Mouse (Mus musculus): Measurements from ENCODE around the gene Cep250. TPM values are rescaled to one million over a fixed set of nuclear protein-coding genes. Genes with fewer than 3 reads are reported as not detected.

The Cep250 gene
- polyA plus RNA-seq, 1 experiment from 2014 or later: 17.6 TPM

- Histone ChIP-seq H3K4me2 (ENCODE audit: low read depth, low read length) (no peak overlapping the region), H3K36me3 (ENCODE audit: control insufficient read depth, insufficient read depth, low read length) (no peaks in the 10 kb centered on the region), H3K9me3 (ENCODE audit: control insufficient read depth, low read length) (no peaks in the 10 kb centered on the region), H3K27ac (ENCODE audit: low read length) (no peak overlapping the region), H3K27me3 (ENCODE audit: control insufficient read depth, insufficient read depth, low read depth, low read length) (peaks cover 7% of the 10 kb centered on the region), H3K9ac (ENCODE audit: low read length) (no peak overlapping the region), H3K4me1 (replicated peaks; ENCODE audit: control insufficient read depth, insufficient read depth, low read length) (peaks cover 6% of the 10 kb centered on the region; the same call in 1 of the 2 replicates), H3K4me3 (ENCODE audit: low read length) (no peak overlapping the region)
- ATAC-seq (ENCODE audit: low read depth): no peak
These were observed 4.3 kb upstream of the Cep250 start for GRCm38 (mm10) chr2:155952006-155952405.

GRCm38 (mm10) chr2:155959981-155960380 is 3.7 kb downstream of the Cep250 start:
- H3K4me1 ChIP-seq (replicated peaks; ENCODE audit: control insufficient read depth, insufficient read depth, low read length): peaks cover 4% of the 10 kb centered on the region
- ATAC-seq (ENCODE audit: low read depth): no peak
- H3K4me2 ChIP-seq (ENCODE audit: low read depth, low read length): no peak overlapping the region
- H3K36me3 ChIP-seq (ENCODE audit: control insufficient read depth, insufficient read depth, low read length): peaks cover 16% of the 10 kb centered on the region
- no peaks in the 10 kb centered on the region for H3K27me3 ChIP-seq (ENCODE audit: control insufficient read depth, insufficient read depth, low read depth, low read length)
- H3K9me3 ChIP-seq (ENCODE audit: control insufficient read depth, low read length): no peaks in the 10 kb centered on the region
- WGBS: 69% methylated on average over 5 of the region's 5 CpGs
- H3K4me3 ChIP-seq (ENCODE audit: low read length): no peak overlapping the region
- no peak overlapping the region for H3K27ac ChIP-seq (ENCODE audit: low read length)
- H3K9ac ChIP-seq (ENCODE audit: low read length): no peak overlapping the region

- WGBS: 82% methylated on average over 10 of the region's 10 CpGs
- no peak overlapping the region for H3K9ac ChIP-seq (ENCODE audit: low read length)
- H3K9me3 ChIP-seq (ENCODE audit: control insufficient read depth, low read length): no peaks in the 10 kb centered on the region
- peaks cover 4% of the 10 kb centered on the region for H3K4me1 ChIP-seq (replicated peaks; ENCODE audit: control insufficient read depth, insufficient read depth, low read length)
- no peak overlapping the region for H3K4me3 ChIP-seq (ENCODE audit: low read length)
- H3K27me3 ChIP-seq (ENCODE audit: control insufficient read depth, insufficient read depth, low read depth, low read length): no peaks in the 10 kb centered on the region
- peaks cover 27% of the 10 kb centered on the region for H3K36me3 ChIP-seq (ENCODE audit: control insufficient read depth, insufficient read depth, low read length)
- no peak overlapping the region for H3K27ac ChIP-seq (ENCODE audit: low read length)
- no peak overlapping the region for H3K4me2 ChIP-seq (ENCODE audit: low read depth, low read length)
- ATAC-seq (ENCODE audit: low read depth): no peak
These were observed 5.6 kb downstream of the Cep250 start for GRCm38 (mm10) chr2:155961862-155962261.

- H3K27ac ChIP-seq (ENCODE audit: low read length): no peak overlapping the region
- H3K4me2 ChIP-seq (ENCODE audit: low read depth, low read length): no peak overlapping the region
- H3K27me3 ChIP-seq (ENCODE audit: control insufficient read depth, insufficient read depth, low read depth, low read length): no peaks in the 10 kb centered on the region
- no peak overlapping the region for H3K9ac ChIP-seq (ENCODE audit: low read length)
- H3K9me3 ChIP-seq (ENCODE audit: control insufficient read depth, low read length): no peaks in the 10 kb centered on the region
- no peaks in the 10 kb centered on the region; the same call in 1 of the 2 replicates for H3K4me1 ChIP-seq (replicated peaks; ENCODE audit: control insufficient read depth, insufficient read depth, low read length)
- ATAC-seq (ENCODE audit: low read depth): no peak
- peaks cover 33% of the 10 kb centered on the region for H3K36me3 ChIP-seq (ENCODE audit: control insufficient read depth, insufficient read depth, low read length)
- WGBS: 42% methylated on average over 1 of the region's 1 CpGs
- H3K4me3 ChIP-seq (ENCODE audit: low read length): no peak overlapping the region
These were observed 6.7 kb downstream of the Cep250 start for GRCm38 (mm10) chr2:155962991-155963390.

GRCm38 (mm10) chr2:155973348-155973747 is 17.1 kb downstream of the Cep250 start:
- WGBS: 85% methylated on average over 6 of the region's 6 CpGs
- Histone ChIP-seq H3K27ac (ENCODE audit: low read length) (no peak overlapping the region), H3K4me1 (replicated peaks; ENCODE audit: control insufficient read depth, insufficient read depth, low read length) (no peaks in the 10 kb centered on the region), H3K4me3 (ENCODE audit: low read length) (no peak overlapping the region), H3K36me3 (ENCODE audit: control insufficient read depth, insufficient read depth, low read length) (peaks cover 59% of the 10 kb centered on the region), H3K9ac (ENCODE audit: low read length) (no peak overlapping the region), H3K4me2 (ENCODE audit: low read depth, low read length) (no peak overlapping the region), H3K9me3 (ENCODE audit: control insufficient read depth, low read length) (no peaks in the 10 kb centered on the region), H3K27me3 (ENCODE audit: control insufficient read depth, insufficient read depth, low read depth, low read length) (no peaks in the 10 kb centered on the region)
- no peak for ATAC-seq (ENCODE audit: low read depth)

- Histone ChIP-seq H3K27ac (ENCODE audit: low read length) (no peak overlapping the region), H3K9ac (ENCODE audit: low read length) (no peak overlapping the region), H3K27me3 (ENCODE audit: control insufficient read depth, insufficient read depth, low read depth, low read length) (no peaks in the 10 kb centered on the region), H3K4me1 (replicated peaks; ENCODE audit: control insufficient read depth, insufficient read depth, low read length) (no peaks in the 10 kb centered on the region), H3K9me3 (ENCODE audit: control insufficient read depth, low read length) (no peaks in the 10 kb centered on the region), H3K4me3 (ENCODE audit: low read length) (no peak overlapping the region), H3K4me2 (ENCODE audit: low read depth, low read length) (no peak overlapping the region), H3K36me3 (ENCODE audit: control insufficient read depth, insufficient read depth, low read length) (peaks cover 53% of the 10 kb centered on the region)
- ATAC-seq (ENCODE audit: low read depth): no peak
- WGBS: 69% methylated on average over 14 of the region's 14 CpGs
These were observed 18.0 kb downstream of the Cep250 start for GRCm38 (mm10) chr2:155974087-155974731.

- H3K27ac ChIP-seq (ENCODE audit: low read length): no peak overlapping the region
These were observed 23.2 kb downstream of the Cep250 start for GRCm38 (mm10) chr2:155979328-155979991.

GRCm38 (mm10) chr2:155985776-155986175 is 29.5 kb downstream of the Cep250 start:
- 82% methylated on average over 7 of the region's 7 CpGs for WGBS
- no peak overlapping the region for H3K27ac ChIP-seq (ENCODE audit: low read length)
- H3K4me1 ChIP-seq (replicated peaks; ENCODE audit: control insufficient read depth, insufficient read depth, low read length): no peaks in the 10 kb centered on the region
- H3K36me3 ChIP-seq (ENCODE audit: control insufficient read depth, insufficient read depth, low read length): peaks cover 50% of the 10 kb centered on the region
- H3K27me3 ChIP-seq (ENCODE audit: control insufficient read depth, insufficient read depth, low read depth, low read length): no peaks in the 10 kb centered on the region
- no peak overlapping the region for H3K9ac ChIP-seq (ENCODE audit: low read length)
- H3K4me2 ChIP-seq (ENCODE audit: low read depth, low read length): no peak overlapping the region
- no peaks in the 10 kb centered on the region for H3K9me3 ChIP-seq (ENCODE audit: control insufficient read depth, low read length)
- H3K4me3 ChIP-seq (ENCODE audit: low read length): no peak overlapping the region
- no peak for ATAC-seq (ENCODE audit: low read depth)

More at GRCm38 (mm10) chr2:155979328-155979991, 23.2 kb downstream of the Cep250 start:
- Histone ChIP-seq H3K9me3 (ENCODE audit: control insufficient read depth, low read length) (no peaks in the 10 kb centered on the region), H3K4me2 (ENCODE audit: low read depth, low read length) (no peak overlapping the region), H3K4me1 (replicated peaks; ENCODE audit: control insufficient read depth, insufficient read depth, low read length) (no peaks in the 10 kb centered on the region), H3K27me3 (ENCODE audit: control insufficient read depth, insufficient read depth, low read depth, low read length) (no peaks in the 10 kb centered on the region), H3K36me3 (ENCODE audit: control insufficient read depth, insufficient read depth, low read length) (peaks cover 56% of the 10 kb centered on the region), H3K4me3 (ENCODE audit: low read length) (no peak overlapping the region), H3K9ac (ENCODE audit: low read length) (no peak overlapping the region)
- ATAC-seq (ENCODE audit: low read depth): 0 out of 2 replicates have a peak, but pooled peaks have one; percentile 43
- WGBS: 71% methylated on average over 5 of the region's 5 CpGs

GRCm38 (mm10) chr2:155987131-155987530 is 30.9 kb downstream of the Cep250 start:
- Histone ChIP-seq H3K27ac (ENCODE audit: low read length) (no peak overlapping the region), H3K4me2 (ENCODE audit: low read depth, low read length) (no peak overlapping the region), H3K4me1 (replicated peaks; ENCODE audit: control insufficient read depth, insufficient read depth, low read length) (no peaks in the 10 kb centered on the region), H3K36me3 (ENCODE audit: control insufficient read depth, insufficient read depth, low read length) (peaks cover 52% of the 10 kb centered on the region), H3K4me3 (ENCODE audit: low read length) (no peak overlapping the region), H3K9ac (ENCODE audit: low read length) (no peak overlapping the region), H3K27me3 (ENCODE audit: control insufficient read depth, insufficient read depth, low read depth, low read length) (no peaks in the 10 kb centered on the region), H3K9me3 (ENCODE audit: control insufficient read depth, low read length) (no peaks in the 10 kb centered on the region)
- 95% methylated on average over 6 of the region's 6 CpGs for WGBS
- no peak for ATAC-seq (ENCODE audit: low read depth)
